Mouse (Mus musculus): Measurements from ENCODE around the gene Cs. TPM values are rescaled to one million over a fixed set of nuclear protein-coding genes. Genes with fewer than 3 reads are reported as not detected.
"Not testable (repeated sequence)": the region's sequence is repeated elsewhere in the genome, so short reads cannot be mapped to it uniquely, and the experiment has no call there.

Gene Cs
- 228 and 239 TPM in 2 replicates for polyA plus RNA-seq (2015; fragmentation: Nextera tagmentation; extraction: Ambion mirVana)

- Histone ChIP-seq H3K27me3 (no peaks in the 10 kb centered on the region), H3K4me2 (peak within 1 kb of the TSS; percentile 96), H3K4me1 (replicated peaks) (peaks cover 32% of the 10 kb centered on the region), H3K4me3 (peak within 1 kb of the TSS; percentile 78), H3K9ac (peak within 1 kb of the TSS; percentile 92), H3K36me3 (peaks cover 6% of the 10 kb centered on the region; the same call in 1 of the 2 replicates), H3K27ac (replicated peaks) (peak within 1 kb of the TSS; percentile 94), H3K9me3 (no peaks in the 10 kb centered on the region)
- peak; percentile 98 for ATAC-seq (ENCODE audit: low read depth)
- WGBS: under 1% methylated on average over 61 of the region's 61 CpGs
These were observed at the start of gene Cs for GRCm38 (mm10) chr10:128337306-128338181. Gene Cs, plus strand, starts transcription at chr10:128337734.

DNA sequence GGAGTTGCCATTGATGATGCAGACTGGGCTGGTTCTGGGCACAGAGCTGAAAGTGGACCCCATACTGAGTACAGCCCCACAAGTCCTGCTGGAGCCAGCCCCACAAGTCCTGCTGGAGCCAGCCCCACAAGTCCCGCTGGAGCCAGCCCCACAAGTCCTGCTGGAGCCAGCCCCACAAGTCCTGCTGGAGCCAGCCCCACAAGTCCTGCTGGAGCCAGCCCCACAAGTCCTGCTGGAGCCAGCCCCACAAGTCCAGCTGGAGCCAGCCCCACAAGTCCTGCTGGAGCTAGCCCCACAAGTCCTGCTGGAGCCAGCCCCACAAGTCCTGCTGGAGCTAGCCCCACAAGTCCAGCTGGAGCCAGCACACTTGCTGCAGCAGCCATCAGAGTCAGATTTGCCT, 46.9 kb upstream of the Cs start:
- peaks cover 56% of the 10 kb centered on the region for H3K36me3 ChIP-seq
- not testable (repeated sequence) for H3K27ac ChIP-seq (replicated peaks); H3K4me3 ChIP-seq; H3K4me1 ChIP-seq (replicated peaks); ATAC-seq (ENCODE audit: low read depth); H3K9ac ChIP-seq; H3K27me3 ChIP-seq; H3K4me2 ChIP-seq; H3K9me3 ChIP-seq
- WGBS: 73% methylated on average over 1 of the region's 1 CpGs

DNA sequence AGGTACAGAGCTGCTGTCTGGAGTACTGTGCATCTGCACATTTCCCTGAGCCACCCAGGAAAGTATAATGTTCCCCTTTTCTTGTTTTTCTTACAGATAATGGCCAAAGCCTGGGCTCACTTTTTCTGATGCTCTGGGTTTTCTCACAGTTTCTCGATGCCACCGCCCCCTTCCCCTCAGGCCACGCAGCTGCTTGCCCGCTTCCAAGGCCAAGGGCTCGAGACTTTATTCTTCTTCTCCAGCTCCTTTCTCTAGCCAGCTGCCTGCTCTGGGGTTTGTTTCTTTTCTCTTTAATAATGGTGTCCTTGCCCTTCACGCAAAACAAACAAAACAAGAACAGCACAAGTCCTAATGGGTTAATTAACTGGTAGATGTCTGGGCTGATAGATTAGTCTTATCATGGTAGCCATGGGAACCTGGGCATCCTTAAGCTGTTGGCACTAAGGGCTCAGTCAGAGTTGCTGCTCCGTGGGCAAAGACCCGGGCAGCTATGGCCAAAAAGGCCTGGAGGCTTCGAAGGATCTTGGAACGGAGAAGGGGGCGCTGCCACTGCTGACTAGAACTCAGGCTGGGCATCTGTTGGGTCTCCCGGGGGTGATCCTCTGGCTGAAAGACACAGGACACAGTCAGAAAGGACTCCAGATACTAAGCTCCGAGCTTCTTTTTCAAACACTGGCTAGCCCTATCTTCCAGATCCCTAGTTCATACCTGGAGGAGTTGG, 41.0 kb upstream of the Cs start:
- 64% methylated on average over 13 of the region's 13 CpGs for WGBS
- no peaks in the 10 kb centered on the region for H3K9me3 ChIP-seq
- 0 out of 2 replicates have a peak overlapping the region, but pooled peaks have one; percentile 26 for H3K9ac ChIP-seq
- H3K4me3 ChIP-seq: no peak overlapping the region
- no peak for ATAC-seq (ENCODE audit: low read depth)
- H3K4me1 ChIP-seq (replicated peaks): peaks cover 17% of the 10 kb centered on the region
- H3K27me3 ChIP-seq: no peaks in the 10 kb centered on the region
- no peak overlapping the region for H3K27ac ChIP-seq (replicated peaks)
- peaks cover 14% of the 10 kb centered on the region for H3K36me3 ChIP-seq
- no peak overlapping the region for H3K4me2 ChIP-seq

DNA sequence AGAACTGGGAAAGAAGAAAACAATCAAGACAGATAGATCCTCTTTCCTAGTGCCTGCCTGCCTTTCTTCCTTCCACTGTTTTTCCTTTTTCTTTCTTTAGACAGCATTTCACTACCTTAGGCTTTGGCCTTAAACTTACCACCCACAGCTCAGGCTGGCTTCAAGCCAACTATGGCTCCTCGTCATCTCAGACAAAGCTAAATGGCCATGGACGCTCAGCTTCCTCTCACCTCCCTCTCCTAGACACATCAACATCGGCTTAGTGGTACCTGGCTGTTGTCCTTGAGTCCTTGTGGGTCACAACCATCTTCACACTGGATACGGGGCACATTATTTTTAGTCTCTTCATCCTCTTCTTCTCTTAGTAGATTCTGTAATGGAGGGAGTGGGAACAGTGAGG, 40.3 kb upstream of the Cs start:
- Histone ChIP-seq H3K4me1 (replicated peaks) (peaks cover 19% of the 10 kb centered on the region), H3K36me3 (peaks cover 7% of the 10 kb centered on the region), H3K9me3 (no peaks in the 10 kb centered on the region), H3K4me3 (no peak overlapping the region), H3K4me2 (no peak overlapping the region), H3K27ac (replicated peaks) (no peak overlapping the region), H3K9ac (no peak overlapping the region), H3K27me3 (no peaks in the 10 kb centered on the region)
- ATAC-seq (ENCODE audit: low read depth): no peak
- WGBS: 80% methylated on average over 4 of the region's 4 CpGs

GRCm38 (mm10) chr10:128297622-128298021, 39.9 kb upstream of the Cs start:
- no peaks in the 10 kb centered on the region for H3K9me3 ChIP-seq
- peaks cover 23% of the 10 kb centered on the region for H3K4me1 ChIP-seq (replicated peaks)
- no peak for ATAC-seq (ENCODE audit: low read depth)
- H3K9ac ChIP-seq: no peak overlapping the region
- H3K27me3 ChIP-seq: no peaks in the 10 kb centered on the region
- no peak overlapping the region for H3K4me2 ChIP-seq
- H3K4me3 ChIP-seq: no peak overlapping the region
- 71% methylated on average over 11 of the region's 11 CpGs for WGBS
- peaks cover 3% of the 10 kb centered on the region; the same call in 1 of the 2 replicates for H3K36me3 ChIP-seq
- H3K27ac ChIP-seq (replicated peaks): no peak overlapping the region

DNA sequence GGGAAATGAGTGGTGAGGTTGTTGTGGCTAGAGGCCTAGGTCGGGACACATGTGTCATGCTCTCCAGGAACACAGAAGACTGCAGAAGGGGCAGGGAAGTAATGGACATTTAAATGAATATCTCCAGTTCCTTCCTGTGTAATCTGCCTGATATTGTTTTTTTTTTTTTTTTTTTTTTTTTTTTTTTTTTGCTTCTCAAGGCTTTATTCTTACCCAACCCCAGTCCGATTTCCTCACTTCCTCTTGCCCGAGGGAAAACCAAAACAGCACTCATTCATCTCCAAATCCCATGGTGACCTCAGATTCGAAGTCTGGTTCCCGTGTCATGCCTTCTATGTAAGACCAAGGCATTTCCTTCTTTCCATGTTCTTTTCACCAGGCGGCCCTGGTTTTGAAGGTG, 39.3 kb upstream of the Cs start:
- Histone ChIP-seq H3K4me1 (replicated peaks) (peaks cover 23% of the 10 kb centered on the region), H3K9ac (no peak overlapping the region), H3K9me3 (no peaks in the 10 kb centered on the region), H3K4me3 (no peak overlapping the region), H3K36me3 (no peaks in the 10 kb centered on the region), H3K4me2 (no peak overlapping the region), H3K27me3 (no peaks in the 10 kb centered on the region), H3K27ac (replicated peaks) (no peak overlapping the region)
- 72% methylated on average over 6 of the region's 6 CpGs for WGBS
- ATAC-seq (ENCODE audit: low read depth): no peak

- H3K27ac ChIP-seq (replicated peaks): no peak within 1 kb of the TSS
- H3K9ac ChIP-seq: no peak within 1 kb of the TSS
- ATAC-seq (ENCODE audit: low read depth): no peak
- no peaks in the 10 kb centered on the region for H3K9me3 ChIP-seq
- H3K4me3 ChIP-seq: no peak within 1 kb of the TSS
- no peaks in the 10 kb centered on the region for H3K36me3 ChIP-seq
- peaks cover 25% of the 10 kb centered on the region for H3K4me1 ChIP-seq (replicated peaks)
- no peaks in the 10 kb centered on the region for H3K27me3 ChIP-seq
- WGBS: 83% methylated on average over 11 of the region's 11 CpGs
- no peak within 1 kb of the TSS for H3K4me2 ChIP-seq
These were observed 38.8 kb upstream of the Cs start, which contains the start of gene Il23a for GRCm38 (mm10) chr10:128298702-128299171. Gene Il23a, minus strand, starts transcription at chr10:128298752.

- H3K27ac ChIP-seq (replicated peaks): peak overlapping the region; percentile 94
- H3K4me3 ChIP-seq: peak overlapping the region; percentile 59
- ATAC-seq (ENCODE audit: low read depth): no peak
- no peaks in the 10 kb centered on the region for H3K27me3 ChIP-seq
- peak overlapping the region; percentile 68 for H3K4me2 ChIP-seq
- peak overlapping the region; percentile 91 for H3K9ac ChIP-seq
- no peaks in the 10 kb centered on the region for H3K9me3 ChIP-seq
- peaks cover 24% of the 10 kb centered on the region for H3K4me1 ChIP-seq (replicated peaks)
- 0 out of 2 replicates have a peak, but pooled peaks cover 12% of the 10 kb centered on the region for H3K36me3 ChIP-seq
- WGBS: 35% methylated on average over 3 of the region's 3 CpGs
These were observed 35.2 kb upstream of the Cs start for GRCm38 (mm10) chr10:128302357-128302756.

- Histone ChIP-seq H3K4me2 (peak overlapping the region; percentile 68), H3K27me3 (no peaks in the 10 kb centered on the region), H3K4me3 (peak overlapping the region; percentile 59), H3K9me3 (no peaks in the 10 kb centered on the region), H3K4me1 (replicated peaks) (peaks cover 20% of the 10 kb centered on the region), H3K9ac (peak overlapping the region; percentile 91), H3K36me3 (0 out of 2 replicates have a peak, but pooled peaks cover 12% of the 10 kb centered on the region), H3K27ac (replicated peaks) (peak overlapping the region; percentile 94)
- ATAC-seq (ENCODE audit: low read depth): peak; percentile 54
- under 1% methylated on average over 9 of the region's 9 CpGs for WGBS
These were observed 34.8 kb upstream of the Cs start for GRCm38 (mm10) chr10:128302785-128303125.

GRCm38 (mm10) chr10:128303126-128304021, 34.2 kb upstream of the Cs start, which contains the start of gene Pan2:
Gene Pan2, plus strand, starts transcription at chr10:128303335.
- Histone ChIP-seq H3K4me2 (peak within 1 kb of the TSS; percentile 68), H3K36me3 (peaks cover 18% of the 10 kb centered on the region)

DNA sequence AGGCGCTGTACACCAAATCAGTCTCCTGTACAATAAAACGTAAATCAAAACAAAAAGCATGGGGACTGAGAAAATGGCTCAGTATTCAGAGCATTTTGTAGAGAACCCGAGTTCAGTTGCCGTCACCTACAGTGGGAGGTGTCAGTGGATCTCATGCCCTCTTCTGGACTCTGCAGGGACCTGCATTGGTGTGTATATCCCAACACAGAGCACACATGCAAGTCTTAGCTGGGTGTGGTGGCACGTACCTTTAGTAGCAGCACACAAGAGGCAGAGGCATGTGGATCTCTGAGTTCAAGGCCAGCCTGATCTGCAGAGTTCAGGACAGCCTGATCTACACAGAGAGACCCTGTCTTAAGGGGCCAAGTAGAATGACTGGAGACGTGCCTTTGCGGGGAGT, 27.9 kb upstream of the Cs start:
- no peak for ATAC-seq (ENCODE audit: low read depth)
- 80% methylated on average over 7 of the region's 7 CpGs for WGBS
- no peak overlapping the region for H3K4me2 ChIP-seq
- H3K27me3 ChIP-seq: no peaks in the 10 kb centered on the region
- H3K4me1 ChIP-seq (replicated peaks): peaks cover 10% of the 10 kb centered on the region
- peak overlapping the region; percentile 53; the same call in 1 of the 2 replicates for H3K27ac ChIP-seq (replicated peaks)
- peaks cover 80% of the 10 kb centered on the region for H3K36me3 ChIP-seq
- H3K9me3 ChIP-seq: no peaks in the 10 kb centered on the region
- H3K9ac ChIP-seq: no peak overlapping the region
- H3K4me3 ChIP-seq: no peak overlapping the region

More at GRCm38 (mm10) chr10:128303126-128304021, 34.2 kb upstream of the Cs start, which contains the start of gene Pan2:
- Histone ChIP-seq H3K9me3 (no peaks in the 10 kb centered on the region), H3K27ac (replicated peaks) (peak within 1 kb of the TSS; percentile 94), H3K9ac (peak within 1 kb of the TSS; percentile 91), H3K4me1 (replicated peaks) (peaks cover 17% of the 10 kb centered on the region), H3K27me3 (no peaks in the 10 kb centered on the region), H3K4me3 (peak within 1 kb of the TSS; percentile 59)
- WGBS: 2% methylated on average over 37 of the region's 37 CpGs
- peak; percentile 99 for ATAC-seq (ENCODE audit: low read depth)

Data from neural tube, embryonic 13.5 days (tissue).